Mouse (Mus musculus) olfactory bulb, adult 2 months (tissue): ENCODE results near the gene Tenm3.

Source experiments
- CTCF ChIP-seq: fragments of 200-500 bp; IDR thresholded peaks from 2 replicates; pipeline ENCODE4 v1.5.1; 2012; ENCODE audit warnings: low read depth, mild to moderate bottlenecking, low read length, moderate library complexity; ENCODE audit not compliant: insufficient read depth
- POLR2A ChIP-seq: fragments of 200-500 bp; IDR thresholded peaks from 2 replicates; pipeline ENCODE4 v1.6.1; 2012; ENCODE audit warnings: mild to moderate bottlenecking, low read depth, low read length, moderate library complexity; ENCODE audit not compliant: insufficient read depth

DNA sequence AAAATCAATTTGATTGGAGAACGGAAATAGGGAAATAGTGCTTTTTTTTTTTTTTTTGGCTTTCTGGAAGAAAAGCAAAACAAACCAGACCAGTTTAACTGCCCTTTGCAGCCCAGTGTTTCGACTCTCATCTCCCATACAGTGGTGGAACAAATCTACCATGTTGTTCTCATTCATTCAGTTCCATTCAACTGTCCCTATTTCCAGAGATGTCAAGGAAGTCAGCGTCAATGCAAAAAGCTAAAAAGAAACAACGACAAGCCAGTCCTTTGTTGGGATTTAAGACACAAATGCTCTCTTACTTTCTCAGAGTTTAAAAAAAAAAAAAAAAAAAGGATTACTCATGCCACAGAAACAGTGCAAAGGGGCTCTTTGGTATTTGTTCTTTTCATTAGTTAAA lies 502.1 kb downstream of the Tenm3 start:
- TF ChIP-seq POLR2A: no peak
- no peak for TF ChIP-seq CTCF
